Mouse (Mus musculus) midbrain, embryonic 11.5 days (tissue): ENCODE results near the gene Zfp993. TPM values are rescaled to one million over a fixed set of nuclear protein-coding genes. Genes with fewer than 3 reads are reported as not detected.
"Not testable (repeated sequence)": the region's sequence is repeated elsewhere in the genome, so short reads cannot be mapped to it uniquely, and the experiment has no call there.

Source experiments
- ATAC-seq: fragments of 200-750 bp; cut with Nextera tagmentation; 2 replicates; pipeline ENCODE4 v1.8.0; 2017; ENCODE audit warnings: moderate TSS enrichment, moderate library complexity; ENCODE audit not compliant: low FRiP score
- DNase-seq: peaks from one replicate; pipeline ENCODE4 v3.0.0; 2015; ENCODE audit warnings: low spot score; ENCODE audit errors: missing footprints
- H3K27ac ChIP-seq: fragments of 300-500 bp; sonication (generic); 2 replicates; pipeline ENCODE4 v1.5.1; 2014; ENCODE audit warnings: low read depth, low read length
- H3K27me3 ChIP-seq: fragments of 300-500 bp; sonication (generic); 2 replicates; pipeline ENCODE4 v1.6.1; 2014; ENCODE audit warnings: mild to moderate bottlenecking, low read length, moderate library complexity, mixed read lengths; ENCODE audit not compliant: control insufficient read depth, insufficient read depth
- H3K36me3 ChIP-seq: fragments of 300-500 bp; sonication (generic); 2 replicates; pipeline ENCODE4 v1.6.1; 2014; ENCODE audit warnings: mild to moderate bottlenecking, low read length, moderate library complexity, mixed read lengths; ENCODE audit not compliant: control insufficient read depth, insufficient read depth
- H3K4me1 ChIP-seq: fragments of 300-500 bp; sonication (generic); 2 replicates; pipeline ENCODE4 v1.6.1; 2014; ENCODE audit warnings: low read length; ENCODE audit not compliant: control insufficient read depth, insufficient read depth
- H3K4me2 ChIP-seq: fragments of 300-500 bp; sonication (generic); 2 replicates; pipeline ENCODE4 v1.6.1; 2014; ENCODE audit warnings: mild to moderate bottlenecking, moderate library complexity
- H3K4me3 ChIP-seq: fragments of 300-500 bp; sonication (generic); 2 replicates; pipeline ENCODE4 v1.5.1; 2014; ENCODE audit warnings: low read depth, low read length
- H3K9ac ChIP-seq: fragments of 300-500 bp; sonication (generic); 2 replicates; pipeline ENCODE4 v1.6.1; 2014; ENCODE audit warnings: low read length
- H3K9me3 ChIP-seq: fragments of 300-500 bp; sonication (generic); 2 replicates; pipeline ENCODE4 v1.6.1; 2016; ENCODE audit warnings: low read length; ENCODE audit not compliant: control insufficient read depth
- WGBS: fragments of 180-500 bp; shearing (Covaris S2); extraction: QIAGEN DNeasy Blood & Tissue Kit; methylation state at CpG from one replicate; pipeline ENCODE4 v1.1.7; 2014; 5-methylcytosine and 5-hydroxymethylcytosine counted together
- polyA plus RNA-seq: library from polyadenylated mRNA; unstranded; fragments of >200 nt; fragmentation: Nextera tagmentation; extraction: Ambion mirVana; gene quantifications from 2 replicates; pipeline ENCODE4 v1.2.1, GENCODE M21; 2014

Zfp993 gene
- 1.7 and 1.9 TPM in 2 replicates for polyA plus RNA-seq

DNA sequence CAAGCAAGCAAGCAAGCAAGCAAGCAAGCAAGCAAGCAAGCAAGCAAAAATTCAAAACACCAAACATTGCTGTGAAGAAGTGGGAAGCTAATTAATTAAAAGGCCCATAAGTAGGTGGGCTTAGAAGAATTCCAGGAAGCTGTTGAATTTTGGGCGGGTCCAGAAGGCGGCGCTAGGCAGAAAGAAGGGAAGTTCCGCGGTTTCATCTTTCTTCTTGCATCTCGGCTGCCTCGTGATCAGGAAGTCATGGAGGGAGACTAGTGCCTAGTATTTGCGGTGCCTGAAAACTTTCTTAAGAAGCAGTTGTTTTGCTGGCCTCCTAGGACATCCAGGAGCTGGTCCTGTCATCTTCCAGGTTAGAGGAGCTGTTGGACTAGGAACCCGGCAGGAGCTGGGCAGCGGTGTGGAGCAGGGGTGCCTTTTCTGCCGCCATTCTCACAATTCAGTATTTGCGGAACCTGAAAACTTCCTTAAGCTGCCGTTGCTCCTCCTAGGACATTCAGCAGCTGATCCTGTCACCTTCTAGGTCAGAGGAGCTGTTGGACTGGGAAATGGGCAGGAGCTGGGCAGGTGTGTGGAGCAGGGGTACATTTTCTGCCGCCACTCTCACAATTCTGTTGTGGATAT is at the start of gene Zfp993:
TSS of gene Zfp993 (plus strand) at position 188 of the 627 bp plus-strand sequence.
- DNase-seq, H3K9ac ChIP-seq, H3K4me1 ChIP-seq, H3K4me3 ChIP-seq, H3K27ac ChIP-seq, ATAC-seq, H3K27me3 ChIP-seq, H3K36me3 ChIP-seq, H3K9me3 ChIP-seq, H3K4me2 ChIP-seq: not testable (repeated sequence)
- no CpG with 5 or more reads among the region's 14 CpGs for WGBS

DNA sequence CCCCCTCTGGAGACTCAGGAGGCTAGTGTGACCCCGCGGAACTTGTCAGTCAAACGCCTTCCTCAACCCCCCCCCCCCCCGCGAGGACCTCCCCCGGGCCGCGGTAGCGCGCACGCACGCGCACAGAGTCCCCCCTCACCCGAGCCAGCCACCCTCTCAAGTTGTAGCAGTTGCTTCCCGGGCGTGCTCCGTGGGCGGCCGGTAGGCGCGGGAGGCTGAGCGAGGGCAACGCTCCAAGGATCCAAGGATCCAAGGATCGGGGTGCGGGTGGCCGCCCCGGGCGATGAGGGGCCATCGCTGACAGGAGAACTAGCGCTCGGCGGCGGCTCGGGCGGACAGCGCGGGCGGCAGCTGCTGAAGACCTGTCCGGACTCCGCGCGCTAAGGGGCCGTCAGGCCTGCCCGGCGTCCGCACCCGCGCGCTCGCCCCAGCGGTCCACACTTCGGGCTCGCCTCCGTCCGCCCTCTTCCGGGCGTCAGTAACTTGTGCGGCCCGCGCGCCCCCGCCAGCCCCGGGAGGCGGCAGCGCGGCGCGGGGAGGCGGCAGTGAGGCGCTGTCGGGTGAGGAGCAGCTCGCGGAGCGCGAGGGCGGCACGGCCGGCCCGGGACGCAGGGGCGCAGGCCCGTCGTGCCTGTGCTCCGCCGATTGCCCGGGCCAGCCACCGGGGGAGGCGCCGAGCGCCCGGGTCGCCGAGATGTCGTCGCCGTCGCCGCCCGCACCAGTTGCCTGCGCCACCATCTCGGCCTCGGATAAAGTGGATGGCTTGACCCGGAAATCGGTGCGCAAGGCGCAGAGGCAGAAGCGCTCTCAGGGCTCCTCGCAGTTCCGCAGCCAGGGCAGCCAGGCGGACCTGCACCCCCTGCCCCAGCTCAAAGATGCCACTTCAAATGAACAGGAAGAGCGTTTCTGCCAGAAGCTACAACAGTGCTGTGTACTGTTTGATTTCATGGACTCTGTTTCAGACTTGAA is 30.6 kb upstream of the Zfp993 start:
- 10% methylated on average over 10 of the region's 111 CpGs for WGBS
- not testable (repeated sequence) for DNase-seq, H3K4me3 ChIP-seq, H3K4me2 ChIP-seq, H3K9ac ChIP-seq, H3K36me3 ChIP-seq, H3K9me3 ChIP-seq, H3K27me3 ChIP-seq, H3K27ac ChIP-seq, H3K4me1 ChIP-seq
- ATAC-seq: peak; percentile 95

DNA sequence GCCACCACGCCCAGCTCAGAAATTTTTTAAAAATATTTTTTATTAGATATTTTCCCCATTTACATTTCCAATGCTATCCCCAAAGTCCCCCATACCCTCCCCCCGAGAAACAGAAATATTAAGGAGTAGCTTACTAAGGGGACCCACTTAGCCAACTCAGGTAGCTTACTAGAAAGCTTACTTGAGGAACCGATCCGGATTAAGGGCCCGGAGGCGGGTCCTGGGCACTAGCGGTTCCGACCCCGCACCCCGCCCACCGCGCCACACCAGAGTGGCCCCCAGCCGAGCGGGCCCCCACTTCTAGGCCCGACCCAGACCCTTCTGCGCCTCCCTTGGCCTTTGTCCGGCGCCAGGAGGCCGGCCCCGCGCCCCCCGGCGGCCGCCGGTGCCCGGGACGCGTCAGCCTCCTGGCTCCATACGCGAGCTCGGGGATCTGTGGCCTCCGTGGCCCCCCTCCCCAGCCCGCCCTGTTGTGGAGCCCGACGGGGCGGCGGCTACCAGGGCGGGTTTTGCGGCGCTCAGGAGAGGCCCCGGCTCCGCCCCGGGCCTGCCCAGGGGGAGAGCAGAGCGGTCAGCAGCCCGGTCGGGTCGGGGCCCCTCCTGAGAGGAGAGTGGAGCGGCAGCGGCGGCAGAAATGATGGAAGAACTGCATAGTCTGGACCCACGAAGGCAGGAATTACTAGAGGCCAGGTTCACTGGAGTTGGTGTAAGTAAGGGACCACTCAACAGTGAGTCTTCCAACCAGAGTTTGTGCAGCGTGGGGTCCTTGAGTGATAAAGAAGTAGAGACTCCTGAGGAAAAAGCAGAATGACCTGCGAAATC is 7.0 kb upstream of the Zfp993 start:
- DNase-seq (peak; percentile 81), ATAC-seq (peak; percentile 98)
- H3K36me3 ChIP-seq, H3K4me1 ChIP-seq, H3K27ac ChIP-seq, H3K9me3 ChIP-seq, H3K27me3 ChIP-seq: not testable (repeated sequence)
- WGBS: 7% methylated on average over 21 of the region's 53 CpGs
- Histone ChIP-seq H3K9ac (0 out of 2 replicates have a peak overlapping the region, but pooled peaks have one; percentile 49), H3K4me3 (0 out of 2 replicates have a peak overlapping the region, but pooled peaks have one; percentile 15), H3K4me2 (peak overlapping the region; percentile 28; the same call in 1 of the 2 replicates)

DNA sequence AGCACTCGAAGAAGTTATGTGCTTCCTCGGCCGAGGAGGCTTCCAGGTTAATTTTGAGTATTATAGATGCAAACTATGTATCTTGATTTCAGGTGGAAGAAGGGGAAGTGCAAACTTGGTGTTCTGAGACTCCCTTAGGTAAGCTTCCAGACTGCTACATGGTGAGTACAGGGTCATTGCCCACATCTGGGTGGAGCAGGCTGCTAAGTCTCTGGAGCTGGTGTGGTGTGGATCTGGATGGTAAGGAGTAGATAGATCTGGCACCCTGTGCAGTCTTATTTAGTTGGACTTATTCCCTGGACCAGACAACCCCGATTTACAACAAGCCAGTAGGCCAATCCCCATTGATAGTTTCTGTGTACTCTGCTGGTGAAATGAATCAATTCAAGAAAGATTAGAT is 33.6 kb downstream of the Zfp993 start:
- H3K9ac ChIP-seq, H3K27me3 ChIP-seq, H3K4me3 ChIP-seq, H3K9me3 ChIP-seq, ATAC-seq, H3K36me3 ChIP-seq, DNase-seq, H3K4me2 ChIP-seq, H3K4me1 ChIP-seq, H3K27ac ChIP-seq: not testable (repeated sequence)
- WGBS: no CpG with 5 or more reads among the region's 4 CpGs

DNA sequence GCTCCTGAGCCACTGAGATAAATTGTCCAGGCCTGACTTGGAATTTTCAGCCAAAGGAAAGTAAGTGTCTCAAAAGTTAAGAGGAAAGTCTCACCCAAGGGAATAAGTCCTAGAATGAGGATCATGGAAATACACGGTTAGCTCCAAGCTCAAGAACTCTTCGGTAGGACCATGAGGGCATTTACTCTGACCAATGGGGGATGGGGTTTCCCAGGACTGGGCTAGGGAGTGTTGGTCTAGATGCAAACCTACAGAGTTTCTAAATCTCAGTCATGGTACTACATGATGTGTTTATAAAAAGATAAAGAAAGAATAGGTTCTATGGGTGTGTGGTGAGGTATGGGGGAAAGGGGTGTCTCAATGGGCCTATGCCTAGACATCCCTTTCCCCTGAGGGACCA is 38.9 kb downstream of the Zfp993 start:
- H3K9ac ChIP-seq, H3K27ac ChIP-seq, H3K27me3 ChIP-seq, H3K4me2 ChIP-seq, H3K4me1 ChIP-seq, H3K9me3 ChIP-seq, H3K4me3 ChIP-seq, DNase-seq, H3K36me3 ChIP-seq: not testable (repeated sequence)
- ATAC-seq: peak; percentile 22; the same call in 1 of the 2 replicates
- WGBS: no CpG with 5 or more reads among the region's 2 CpGs

DNA sequence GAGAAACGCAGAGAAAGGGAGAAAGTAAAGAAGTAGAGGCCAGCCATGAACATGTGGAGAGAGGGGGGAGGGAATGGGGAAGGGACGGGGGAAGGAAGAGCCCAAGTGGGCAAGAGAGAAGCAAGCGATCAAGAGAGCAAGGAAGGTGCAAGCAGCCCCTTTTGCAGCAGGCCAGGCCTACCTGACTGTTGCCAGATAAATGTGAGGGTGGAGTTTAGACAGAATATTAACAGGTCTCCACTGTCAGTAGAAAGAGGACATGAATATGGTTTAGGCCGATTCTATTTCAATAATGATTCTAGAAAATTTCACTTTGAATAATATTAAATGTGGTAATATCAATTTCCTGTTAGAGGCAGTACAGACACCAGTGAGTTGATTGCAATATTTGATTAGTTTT is 39.4 kb downstream of the Zfp993 start:
- H3K36me3 ChIP-seq, DNase-seq, H3K4me1 ChIP-seq, H3K27me3 ChIP-seq, H3K4me2 ChIP-seq, H3K9ac ChIP-seq, H3K4me3 ChIP-seq, H3K9me3 ChIP-seq, H3K27ac ChIP-seq: not testable (repeated sequence)
- WGBS: 94% methylated on average over 1 of the region's 4 CpGs
- peak; percentile 62; the same call in 1 of the 2 replicates for ATAC-seq

DNA sequence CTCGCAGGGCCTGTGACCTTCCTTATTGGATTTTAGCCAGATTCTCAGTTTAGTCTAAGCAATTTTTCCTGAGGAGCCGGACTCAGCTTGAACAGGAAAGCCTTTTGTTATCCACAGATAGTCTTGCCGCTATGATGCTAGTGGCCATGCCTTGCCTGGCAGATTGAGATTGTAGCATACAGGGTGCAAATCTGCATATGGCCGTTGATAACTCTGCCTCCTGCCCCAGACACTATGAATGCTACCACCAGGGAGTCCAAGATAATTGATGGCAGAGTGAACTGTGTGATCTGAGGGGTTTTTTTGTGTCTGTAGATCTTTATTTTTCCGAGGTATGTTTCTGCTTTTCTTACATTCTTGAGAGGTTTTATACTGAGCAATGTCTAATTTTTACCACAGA is 39.9 kb downstream of the Zfp993 start:
- not testable (repeated sequence) for H3K36me3 ChIP-seq, H3K4me3 ChIP-seq, H3K9me3 ChIP-seq, H3K9ac ChIP-seq, H3K27ac ChIP-seq, H3K4me2 ChIP-seq, DNase-seq, H3K4me1 ChIP-seq, H3K27me3 ChIP-seq
- 87% methylated on average over 1 of the region's 5 CpGs for WGBS
- 0 out of 2 replicates have a peak, but pooled peaks have one; percentile 31 for ATAC-seq
